Mouse (Mus musculus) midbrain, embryonic 14.5 days (tissue): ENCODE measurements around the gene Itk. TPM values are rescaled to one million over a fixed set of nuclear protein-coding genes. Genes with fewer than 3 reads are reported as not detected.
A peak's percentile ranks its signal among the peaks of the same experiment; 100 is the strongest.

ENCODE experiments used
- ATAC-seq: fragments of 200-750 bp; cut with Nextera tagmentation; 2 replicates; pipeline ENCODE4 v1.8.0; 2017; ENCODE audit warnings: moderate number of reproducible peaks, moderate library complexity; ENCODE audit not compliant: low FRiP score, low TSS enrichment
- DNase-seq: peaks from one replicate; pipeline ENCODE4 v3.0.0-alpha.2; 2015
- H3K27ac ChIP-seq: fragments of 300-500 bp; sonication (generic); replicated peaks from 2 replicates; pipeline ENCODE4 v1.5.1; 2014; ENCODE audit warnings: mild to moderate bottlenecking, low read depth, low read length, moderate library complexity
- H3K27me3 ChIP-seq: fragments of 300-500 bp; sonication (generic); 2 replicates; pipeline ENCODE4 v1.6.1; 2014; ENCODE audit warnings: low read length, control low read depth, mixed read lengths; ENCODE audit not compliant: control insufficient read depth, insufficient read depth
- H3K36me3 ChIP-seq: fragments of 300-500 bp; sonication (generic); 2 replicates; pipeline ENCODE4 v1.6.1; 2014; ENCODE audit warnings: low read length, control low read depth; ENCODE audit not compliant: control insufficient read depth, insufficient read depth
- H3K4me1 ChIP-seq: fragments of 300-500 bp; sonication (generic); 2 replicates; pipeline ENCODE4 v1.6.1; 2014; ENCODE audit warnings: mild to moderate bottlenecking, antibody characterized with exemption, low read length, control low read depth; ENCODE audit not compliant: control insufficient read depth, insufficient read depth
- H3K4me2 ChIP-seq: fragments of 300-500 bp; sonication (generic); 2 replicates; pipeline ENCODE4 v1.6.1; 2014; ENCODE audit warnings: mild to moderate bottlenecking, low read length, moderate library complexity
- H3K4me3 ChIP-seq: fragments of 300-500 bp; sonication (generic); replicated peaks from 2 replicates; pipeline ENCODE4 v1.5.1; 2014; ENCODE audit warnings: low read depth, low read length
- H3K9ac ChIP-seq: fragments of 300-500 bp; sonication (generic); replicated peaks from 2 replicates; pipeline ENCODE4 v1.6.1; 2014; ENCODE audit warnings: mild to moderate bottlenecking, low read length, moderate library complexity
- H3K9me3 ChIP-seq: fragments of 300-500 bp; sonication (generic); 2 replicates; pipeline ENCODE4 v1.6.1; 2016; ENCODE audit warnings: low read length, control low read depth, mixed read lengths; ENCODE audit not compliant: control insufficient read depth
- WGBS: fragments of 180-500 bp; shearing (Covaris S2); extraction: QIAGEN DNeasy Blood & Tissue Kit; methylation state at CpG from one replicate; pipeline ENCODE4 v1.1.7; 2014; 5-methylcytosine and 5-hydroxymethylcytosine counted together
- polyA plus RNA-seq: library from polyadenylated mRNA; unstranded; fragments of >200 nt; fragmentation: Nextera tagmentation; extraction: Ambion mirVana; gene quantifications from 2 replicates; pipeline ENCODE4 v1.2.1, GENCODE M21; 2014

Itk gene
- polyA plus RNA-seq, 1 experiment from 2014 or later: not detected

GRCm38 (mm10) chr11:46302471-46302870, 86.8 kb downstream of the Itk start:
- no peaks in the 10 kb centered on the region for H3K36me3 ChIP-seq
- DNase-seq (no peak), ATAC-seq (no peak)
- no peak overlapping the region for H3K27ac ChIP-seq
- H3K4me2 ChIP-seq: no peak overlapping the region
- H3K4me3 ChIP-seq: no peak overlapping the region
- 93% methylated on average over 9 of the region's 9 CpGs for WGBS
- no peak overlapping the region for H3K9ac ChIP-seq
- peaks cover 24% of the 10 kb centered on the region for H3K4me1 ChIP-seq
- H3K9me3 ChIP-seq: no peaks in the 10 kb centered on the region
- H3K27me3 ChIP-seq: no peaks in the 10 kb centered on the region

GRCm38 (mm10) chr11:46301579-46302248, 87.6 kb downstream of the Itk start:
- Histone ChIP-seq H3K4me1 (peaks cover 24% of the 10 kb centered on the region), H3K27ac (no peak overlapping the region), H3K4me3 (no peak overlapping the region), H3K36me3 (no peaks in the 10 kb centered on the region), H3K4me2 (no peak overlapping the region), H3K9ac (no peak overlapping the region), H3K27me3 (no peaks in the 10 kb centered on the region), H3K9me3 (no peaks in the 10 kb centered on the region)
- no peak for DNase-seq
- no peak for ATAC-seq
- 79% methylated on average over 23 of the region's 23 CpGs for WGBS

- H3K36me3 ChIP-seq: no peaks in the 10 kb centered on the region
- ATAC-seq (no peak), DNase-seq (no peak)
- H3K4me3 ChIP-seq: no peak overlapping the region
- no peak overlapping the region for H3K9ac ChIP-seq
- H3K27me3 ChIP-seq: no peaks in the 10 kb centered on the region
- H3K27ac ChIP-seq: no peak overlapping the region
- H3K4me2 ChIP-seq: no peak overlapping the region
- peaks cover 11% of the 10 kb centered on the region for H3K4me1 ChIP-seq
- no peaks in the 10 kb centered on the region for H3K9me3 ChIP-seq
- WGBS: 25% methylated on average over 6 of the region's 6 CpGs
Measured at GRCm38 (mm10) chr11:46299901-46300300, 89.4 kb downstream of the Itk start.

- Histone ChIP-seq H3K4me1 (peaks cover 12% of the 10 kb centered on the region; the same call in 1 of the 2 replicates), H3K9me3 (no peaks in the 10 kb centered on the region), H3K27me3 (no peaks in the 10 kb centered on the region), H3K27ac (no peak overlapping the region), H3K4me3 (no peak overlapping the region), H3K9ac (no peak overlapping the region), H3K4me2 (no peak overlapping the region), H3K36me3 (no peaks in the 10 kb centered on the region)
- DNase-seq (no peak), ATAC-seq (no peak)
- WGBS: 77% methylated on average over 13 of the region's 13 CpGs
Measured at GRCm38 (mm10) chr11:46298889-46299785, 90.2 kb downstream of the Itk start.

- H3K4me2 ChIP-seq: no peak overlapping the region
- DNase-seq (no peak), ATAC-seq (no peak)
- peaks cover 19% of the 10 kb centered on the region for H3K4me1 ChIP-seq
- no peaks in the 10 kb centered on the region for H3K27me3 ChIP-seq
- H3K9me3 ChIP-seq: no peaks in the 10 kb centered on the region
- WGBS: 66% methylated on average over 11 of the region's 11 CpGs
- peaks cover 14% of the 10 kb centered on the region; the same call in 1 of the 2 replicates for H3K36me3 ChIP-seq
- no peak overlapping the region for H3K4me3 ChIP-seq
- no peak overlapping the region for H3K9ac ChIP-seq
- no peak overlapping the region for H3K27ac ChIP-seq
Measured at GRCm38 (mm10) chr11:46294390-46294789, 94.9 kb downstream of the Itk start.

GRCm38 (mm10) chr11:46293491-46293890, 95.8 kb downstream of the Itk start:
- DNase-seq (no peak), ATAC-seq (no peak)
- no peaks in the 10 kb centered on the region for H3K27me3 ChIP-seq
- H3K4me2 ChIP-seq: no peak overlapping the region
- H3K9me3 ChIP-seq: no peaks in the 10 kb centered on the region
- 91% methylated on average over 5 of the region's 5 CpGs for WGBS
- peaks cover 13% of the 10 kb centered on the region for H3K4me1 ChIP-seq
- peaks cover 23% of the 10 kb centered on the region for H3K36me3 ChIP-seq
- no peak overlapping the region for H3K27ac ChIP-seq
- no peak overlapping the region for H3K9ac ChIP-seq
- H3K4me3 ChIP-seq: no peak overlapping the region

GRCm38 (mm10) chr11:46290988-46291405, 98.3 kb downstream of the Itk start:
- ATAC-seq (peak; percentile 83), DNase-seq (peak; percentile 80)
- 4% methylated on average over 10 of the region's 10 CpGs for WGBS
- Histone ChIP-seq H3K4me1 (peaks cover 13% of the 10 kb centered on the region), H3K27ac (0 out of 2 replicates have a peak overlapping the region, but pooled peaks have one; percentile 5), H3K9ac (no peak overlapping the region), H3K4me3 (no peak overlapping the region), H3K27me3 (no peaks in the 10 kb centered on the region), H3K4me2 (no peak overlapping the region), H3K9me3 (no peaks in the 10 kb centered on the region), H3K36me3 (peaks cover 41% of the 10 kb centered on the region)

- Histone ChIP-seq H3K9me3 (no peaks in the 10 kb centered on the region), H3K36me3 (peaks cover 53% of the 10 kb centered on the region), H3K4me2 (no peak overlapping the region), H3K27ac (no peak overlapping the region), H3K4me3 (no peak overlapping the region), H3K27me3 (no peaks in the 10 kb centered on the region), H3K4me1 (peaks cover 12% of the 10 kb centered on the region), H3K9ac (no peak overlapping the region)
- 85% methylated on average over 9 of the region's 9 CpGs for WGBS
- DNase-seq (no peak), ATAC-seq (no peak)
Measured at GRCm38 (mm10) chr11:46289561-46289960, 99.8 kb downstream of the Itk start.
